Mouse (Mus musculus) hindbrain, embryonic 13.5 days (tissue): Measurements from ENCODE around the gene Mettl23. TPM values are rescaled to one million over a fixed set of nuclear protein-coding genes. Genes with fewer than 3 reads are reported as not detected.
"Not testable (repeated sequence)": the region's sequence is repeated elsewhere in the genome, so short reads cannot be mapped to it uniquely, and the experiment has no call there.

Experiments used
- ATAC-seq: fragments of 200-750 bp; cut with Nextera tagmentation; 2 replicates; pipeline ENCODE4 v1.8.0; 2017; ENCODE audit warnings: moderate TSS enrichment; ENCODE audit not compliant: low FRiP score
- H3K27ac ChIP-seq: fragments of 300-500 bp; sonication (generic); 2 replicates; pipeline ENCODE4 v1.5.1; 2015; ENCODE audit warnings: inconsistent platforms, mild to moderate bottlenecking, moderate library complexity
- H3K27me3 ChIP-seq: fragments of 300-500 bp; sonication (generic); 2 replicates; pipeline ENCODE4 v1.6.1; 2015; ENCODE audit warnings: mild to moderate bottlenecking, inconsistent platforms
- H3K36me3 ChIP-seq: fragments of 300-500 bp; sonication (generic); 2 replicates; pipeline ENCODE4 v1.6.1; 2015; ENCODE audit warnings: mild to moderate bottlenecking, inconsistent platforms
- H3K4me1 ChIP-seq: fragments of 300-500 bp; sonication (generic); replicated peaks from 2 replicates; pipeline ENCODE4 v1.6.1; 2015; ENCODE audit warnings: inconsistent platforms
- H3K4me2 ChIP-seq: fragments of 300-500 bp; sonication (generic); 2 replicates; pipeline ENCODE4 v1.6.1; 2015; ENCODE audit warnings: inconsistent platforms, mild to moderate bottlenecking, moderate library complexity
- H3K4me3 ChIP-seq: fragments of 300-500 bp; sonication (generic); 2 replicates; pipeline ENCODE4 v1.5.1; 2015; ENCODE audit warnings: mild to moderate bottlenecking, inconsistent platforms
- H3K9ac ChIP-seq: fragments of 300-500 bp; sonication (generic); 2 replicates; pipeline ENCODE4 v1.6.1; 2015; ENCODE audit warnings: mild to moderate bottlenecking, inconsistent platforms
- H3K9me3 ChIP-seq: fragments of 300-500 bp; sonication (generic); 2 replicates; pipeline ENCODE4 v1.6.1; 2016; ENCODE audit warnings: inconsistent platforms
- WGBS: fragments of 180-500 bp; shearing (Covaris S2); methylation state at CpG from one replicate; pipeline ENCODE4 v1.1.7; 2015; 5-methylcytosine and 5-hydroxymethylcytosine counted together
- polyA plus RNA-seq: library from polyadenylated mRNA; unstranded; fragments of >200 nt; fragmentation: Nextera tagmentation; extraction: Ambion mirVana; gene quantifications from 2 replicates; pipeline ENCODE4 v1.2.1, GENCODE M21; 2015

The Mettl23 gene
- polyA plus RNA-seq, 1 experiment from 2014 or later: 79.3 TPM

DNA sequence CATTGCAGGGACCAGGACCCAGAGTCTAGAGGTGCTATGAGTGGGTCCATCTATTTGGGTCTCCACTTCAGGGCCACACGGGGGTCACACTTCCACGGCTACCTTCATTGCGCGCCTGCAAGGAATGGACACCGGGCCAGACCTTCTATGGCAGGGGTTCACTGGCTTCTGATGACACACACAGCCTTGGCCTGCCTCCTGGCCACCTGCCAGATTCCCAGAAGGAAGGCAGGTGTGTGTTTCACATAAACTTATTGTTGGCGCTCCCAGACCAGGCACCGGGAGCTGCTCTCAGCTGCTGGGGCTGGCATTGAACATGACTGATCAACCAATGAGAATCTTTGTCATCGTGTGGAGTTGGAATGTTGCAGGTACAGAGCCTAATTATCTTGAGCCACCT, 35.4 kb downstream of the Mettl23 start:
- no peak overlapping the region for H3K4me3 ChIP-seq
- WGBS: 93% methylated on average over 8 of the region's 8 CpGs
- peaks cover 24% of the 10 kb centered on the region for H3K36me3 ChIP-seq
- H3K27ac ChIP-seq: no peak overlapping the region
- ATAC-seq: no peak
- no peak overlapping the region for H3K9ac ChIP-seq
- no peaks in the 10 kb centered on the region for H3K4me1 ChIP-seq
- no peaks in the 10 kb centered on the region for H3K9me3 ChIP-seq
- H3K27me3 ChIP-seq: no peaks in the 10 kb centered on the region
- no peak overlapping the region for H3K4me2 ChIP-seq

DNA sequence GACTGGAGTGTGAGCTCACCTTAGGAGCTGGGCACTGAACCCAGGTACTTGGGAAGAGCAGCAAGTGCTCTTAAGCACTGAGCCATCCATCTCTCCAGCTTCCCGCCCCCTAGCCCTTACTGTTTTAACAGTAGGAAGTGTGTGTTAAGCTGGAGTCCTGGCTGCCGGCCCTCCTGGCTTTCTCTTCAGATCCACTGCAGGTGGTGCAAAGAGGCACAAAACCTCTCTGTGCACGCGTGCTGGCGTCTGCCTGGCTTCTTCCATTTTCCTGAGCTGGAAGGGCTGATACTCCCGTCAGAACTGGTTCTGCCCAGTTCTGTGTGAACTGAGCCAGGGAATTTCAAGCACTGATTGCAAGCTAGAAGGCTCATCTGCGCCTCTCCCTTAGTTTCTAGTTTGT, 37.8 kb downstream of the Mettl23 start:
- WGBS: 66% methylated on average over 7 of the region's 7 CpGs
- Histone ChIP-seq H3K4me1 (peaks cover 4% of the 10 kb centered on the region), H3K36me3 (peaks cover 2% of the 10 kb centered on the region; the same call in 1 of the 2 replicates), H3K9ac (no peak overlapping the region), H3K27me3 (peaks cover 7% of the 10 kb centered on the region), H3K9me3 (no peaks in the 10 kb centered on the region), H3K4me2 (no peak overlapping the region), H3K27ac (no peak overlapping the region), H3K4me3 (no peak overlapping the region)
- no peak for ATAC-seq

DNA sequence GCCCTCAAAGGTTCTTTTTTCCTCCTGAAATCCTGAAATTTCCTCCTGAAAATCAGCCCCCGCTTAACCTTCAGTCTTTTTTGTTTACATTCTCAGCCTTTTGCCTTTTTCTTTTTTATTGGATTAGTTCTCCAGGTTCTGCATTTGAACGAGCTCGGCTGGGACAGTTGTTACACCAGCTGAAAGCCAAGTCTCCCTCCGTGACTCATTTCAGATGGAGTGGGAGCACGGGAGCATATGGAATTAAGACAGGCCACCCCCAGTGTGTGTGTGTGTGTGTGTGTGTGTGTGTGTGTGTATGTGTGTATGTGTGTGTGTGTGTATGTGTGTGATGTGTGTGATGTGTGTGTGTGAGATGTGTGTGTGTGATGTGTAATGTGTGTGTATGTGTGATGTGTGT, 38.4 kb downstream of the Mettl23 start:
- 81% methylated on average over 5 of the region's 5 CpGs for WGBS
- peaks cover 9% of the 10 kb centered on the region for H3K4me1 ChIP-seq
- no peak overlapping the region for H3K4me3 ChIP-seq
- no peak overlapping the region for H3K27ac ChIP-seq
- ATAC-seq: no peak
- peaks cover 12% of the 10 kb centered on the region for H3K27me3 ChIP-seq
- H3K4me2 ChIP-seq: no peak overlapping the region
- no peaks in the 10 kb centered on the region for H3K36me3 ChIP-seq
- H3K9me3 ChIP-seq: no peaks in the 10 kb centered on the region
- no peak overlapping the region for H3K9ac ChIP-seq

DNA sequence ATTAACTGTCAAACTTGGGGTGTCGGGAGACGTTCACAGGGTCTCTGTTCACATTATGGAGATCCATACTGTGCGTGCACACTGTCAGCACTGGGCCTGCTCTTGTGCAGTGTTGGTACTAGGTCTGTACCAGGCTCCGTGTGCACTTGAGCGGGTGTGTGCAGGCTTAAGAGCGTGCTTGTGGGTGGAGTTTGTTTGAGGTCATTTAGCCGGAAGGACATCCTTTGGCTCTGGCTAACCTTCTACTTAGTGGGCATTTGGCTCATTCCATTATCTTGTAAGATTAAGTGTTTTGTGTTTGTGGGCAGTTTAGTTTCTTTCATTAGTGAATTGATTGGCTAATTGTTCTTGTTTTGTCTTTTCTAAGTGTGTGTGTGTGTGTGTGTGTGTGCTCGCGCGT, 39.4 kb downstream of the Mettl23 start:
- 81% methylated on average over 10 of the region's 10 CpGs for WGBS
- no peak overlapping the region for H3K27ac ChIP-seq
- no peak overlapping the region for H3K4me2 ChIP-seq
- no peak for ATAC-seq
- no peak overlapping the region for H3K4me3 ChIP-seq
- no peak overlapping the region for H3K9ac ChIP-seq
- H3K36me3 ChIP-seq: no peaks in the 10 kb centered on the region
- H3K9me3 ChIP-seq: no peaks in the 10 kb centered on the region
- peaks cover 9% of the 10 kb centered on the region for H3K4me1 ChIP-seq
- peaks cover 20% of the 10 kb centered on the region for H3K27me3 ChIP-seq

DNA sequence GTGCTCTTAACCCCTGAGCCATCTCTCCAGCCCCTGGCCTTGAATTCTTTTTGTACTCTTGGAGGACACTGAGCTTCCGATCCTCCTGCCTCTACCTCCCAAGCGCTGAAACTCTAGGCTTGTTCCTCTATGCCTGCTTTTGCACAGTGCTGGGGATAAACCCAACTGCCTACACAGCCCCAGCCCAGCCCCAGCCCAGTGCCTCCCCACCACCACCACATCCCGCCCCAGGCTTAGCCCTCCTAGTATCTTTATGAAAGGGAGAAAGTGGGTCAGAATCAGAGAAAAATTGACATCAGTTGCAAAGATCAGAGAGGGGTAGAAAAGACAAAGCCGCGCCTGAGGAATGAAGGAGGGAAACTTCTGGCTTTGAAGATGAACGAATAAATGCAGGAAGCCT, 41.0 kb downstream of the Mettl23 start:
- Histone ChIP-seq H3K4me3 (no peak overlapping the region), H3K27me3 (peaks cover 26% of the 10 kb centered on the region), H3K27ac (no peak overlapping the region), H3K36me3 (no peaks in the 10 kb centered on the region), H3K4me2 (no peak overlapping the region), H3K4me1 (peaks cover 9% of the 10 kb centered on the region), H3K9ac (no peak overlapping the region), H3K9me3 (no peaks in the 10 kb centered on the region)
- WGBS: 83% methylated on average over 6 of the region's 6 CpGs
- ATAC-seq: no peak

DNA sequence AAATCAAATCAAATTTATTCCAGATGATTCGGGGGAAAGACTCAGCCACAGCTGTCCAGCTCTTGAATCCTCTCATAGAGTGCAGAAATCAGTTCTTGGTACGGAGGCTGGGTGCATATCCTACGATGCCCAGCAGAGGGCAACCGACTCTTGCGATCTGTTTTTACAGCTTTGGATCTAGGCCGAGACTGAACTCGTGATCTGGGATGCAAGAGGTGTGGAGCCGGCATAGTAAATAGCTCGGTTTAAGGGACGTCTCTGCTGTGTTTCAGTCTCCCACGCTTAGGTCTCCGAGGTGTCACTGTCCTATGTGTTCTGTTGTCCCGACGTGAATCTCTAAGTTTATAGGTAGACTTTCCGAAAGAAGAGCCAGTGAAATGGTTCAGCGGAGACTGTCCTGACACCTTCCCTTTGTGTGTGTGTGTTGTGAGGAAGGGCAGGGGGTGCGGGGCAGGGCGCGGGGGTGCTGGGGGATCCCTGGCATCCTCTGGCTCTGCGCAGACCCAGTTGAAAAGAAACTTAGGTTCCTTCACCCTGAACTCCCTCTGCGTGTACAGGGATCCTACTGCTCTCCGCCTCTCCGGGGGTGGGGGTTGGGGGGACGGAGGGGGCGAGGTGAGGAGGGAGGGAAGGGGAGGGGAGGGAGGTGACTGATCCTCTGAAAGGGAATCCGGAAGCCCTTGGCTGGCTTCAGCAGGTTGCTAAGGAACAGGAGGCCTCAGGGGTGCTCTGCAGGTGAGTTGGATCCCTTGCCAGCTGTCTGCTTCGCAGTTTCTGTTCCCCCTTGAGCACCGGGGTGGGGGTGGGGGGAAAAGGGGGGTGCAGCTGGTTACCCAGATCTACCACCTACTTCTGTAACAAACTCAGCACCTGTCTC, 42.4 kb downstream of the Mettl23 start:
- H3K4me3 ChIP-seq: peak overlapping the region; percentile 16
- H3K27ac ChIP-seq: no peak overlapping the region
- 0 out of 2 replicates have a peak, but pooled peaks have one; percentile 54 for ATAC-seq
- H3K4me1 ChIP-seq: peaks cover 9% of the 10 kb centered on the region
- 3% methylated on average over 27 of the region's 28 CpGs for WGBS
- H3K4me2 ChIP-seq: peak overlapping the region; percentile 43
- no peaks in the 10 kb centered on the region for H3K36me3 ChIP-seq
- no peaks in the 10 kb centered on the region for H3K9me3 ChIP-seq
- peak overlapping the region; percentile 53; the same call in 1 of the 2 replicates for H3K9ac ChIP-seq
- H3K27me3 ChIP-seq: peaks cover 28% of the 10 kb centered on the region

DNA sequence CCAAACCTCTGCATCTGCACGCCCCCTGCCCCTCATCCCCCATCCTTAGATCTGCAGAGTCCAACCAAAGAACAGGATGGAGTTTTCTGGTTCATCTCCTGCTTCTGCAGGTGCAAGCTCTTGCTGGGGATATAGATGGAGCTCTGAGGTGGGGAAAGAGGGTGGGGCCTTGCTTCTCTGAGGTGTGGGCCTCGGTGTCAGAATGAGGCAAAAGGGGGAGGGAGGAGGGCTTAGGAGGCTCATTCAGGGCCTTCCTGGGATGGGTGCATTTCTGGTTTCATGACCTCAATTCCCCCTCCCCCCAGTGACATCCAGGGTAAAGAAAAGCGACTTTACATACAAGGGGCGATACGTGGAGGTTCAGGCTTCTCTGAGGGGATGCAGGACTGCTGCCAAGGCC, 44.1 kb downstream of the Mettl23 start:
- no peak overlapping the region for H3K4me2 ChIP-seq
- no peak overlapping the region for H3K27ac ChIP-seq
- no peak overlapping the region for H3K4me3 ChIP-seq
- peaks cover 28% of the 10 kb centered on the region for H3K27me3 ChIP-seq
- H3K4me1 ChIP-seq: peaks cover 9% of the 10 kb centered on the region
- no peaks in the 10 kb centered on the region for H3K9me3 ChIP-seq
- no peak overlapping the region for H3K9ac ChIP-seq
- no peaks in the 10 kb centered on the region for H3K36me3 ChIP-seq
- ATAC-seq: no peak
- 63% methylated on average over 5 of the region's 5 CpGs for WGBS

DNA sequence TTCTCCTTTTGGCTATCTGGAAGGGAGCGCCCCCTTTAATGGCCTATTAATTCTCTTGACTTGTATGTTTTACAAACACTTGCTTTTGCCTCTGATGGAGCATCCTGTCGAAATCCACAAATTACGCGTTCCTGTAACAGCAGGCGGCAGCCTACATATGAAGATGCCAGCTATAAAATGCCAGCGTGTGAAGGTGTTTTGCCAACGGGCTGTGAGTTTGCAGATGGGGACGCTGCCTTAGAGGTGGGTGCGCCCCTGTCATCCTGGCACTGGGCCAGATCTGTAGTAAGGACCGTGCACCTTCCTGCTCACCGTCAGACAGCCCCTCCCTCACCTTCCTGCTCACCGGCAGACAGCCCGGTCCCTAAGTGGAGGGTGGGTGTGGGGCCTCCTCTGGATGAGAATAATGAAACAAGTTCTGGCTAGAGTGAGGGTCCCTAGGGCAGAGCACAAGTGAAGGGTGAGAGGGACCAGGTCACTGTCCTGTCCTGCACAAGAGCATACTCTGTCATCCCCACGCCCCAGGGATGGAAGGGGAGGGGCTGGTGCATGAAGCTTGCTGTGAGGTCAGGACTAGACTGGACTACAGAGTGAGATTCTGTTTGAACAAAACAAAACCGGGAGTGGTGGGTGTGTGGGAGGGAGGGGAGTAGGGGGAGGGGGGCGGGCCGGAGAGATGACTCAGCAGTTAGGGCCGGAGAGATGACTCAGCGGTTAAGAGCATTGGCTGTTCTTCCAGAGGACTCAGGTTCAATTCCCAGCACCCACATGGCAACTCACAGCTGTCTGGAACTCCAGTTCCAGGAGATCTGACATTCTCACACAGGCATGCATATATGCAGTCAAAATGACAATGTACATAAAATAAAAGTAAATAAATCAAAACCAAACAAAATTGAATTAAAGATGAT, 50.7 kb downstream of the Mettl23 start:
- Histone ChIP-seq H3K36me3 (no peaks in the 10 kb centered on the region), H3K4me3 (no peak overlapping the region), H3K9me3 (no peaks in the 10 kb centered on the region), H3K4me1 (0 out of 2 replicates have a peak, but pooled peaks cover 7% of the 10 kb centered on the region), H3K4me2 (no peak overlapping the region), H3K27me3 (peaks cover 4% of the 10 kb centered on the region; the same call in 1 of the 2 replicates), H3K27ac (0 out of 2 replicates have a peak overlapping the region, but pooled peaks have one; percentile 13), H3K9ac (no peak overlapping the region)
- 70% methylated on average over 19 of the region's 19 CpGs for WGBS
- no peak for ATAC-seq

DNA sequence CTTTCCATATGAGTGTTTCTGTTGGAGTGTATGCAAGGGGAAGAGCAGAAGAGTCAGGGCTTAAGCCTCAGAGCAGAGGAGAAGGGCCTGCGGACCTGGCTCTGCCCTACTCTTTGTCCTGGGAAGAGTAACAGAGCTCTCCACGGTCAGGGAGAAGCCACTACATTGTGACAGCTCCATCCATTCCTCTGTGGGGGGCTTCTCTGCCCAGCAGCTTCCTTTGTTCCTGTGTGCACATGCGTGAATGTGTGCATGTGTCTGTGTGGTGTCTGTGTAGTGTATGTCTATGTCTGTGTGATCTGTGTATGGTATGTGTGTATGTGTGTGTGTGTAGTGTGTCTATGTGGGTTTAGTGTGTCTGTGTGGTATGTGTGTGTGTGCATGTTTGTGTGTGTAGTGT, 52.3 kb downstream of the Mettl23 start:
- H3K4me1 ChIP-seq: 0 out of 2 replicates have a peak, but pooled peaks cover 7% of the 10 kb centered on the region
- H3K4me2 ChIP-seq: no peak overlapping the region
- H3K27ac ChIP-seq: no peak overlapping the region
- WGBS: 44% methylated on average over 3 of the region's 3 CpGs
- no peak for ATAC-seq
- H3K36me3 ChIP-seq: no peaks in the 10 kb centered on the region
- no peaks in the 10 kb centered on the region for H3K9me3 ChIP-seq
- H3K4me3 ChIP-seq: no peak overlapping the region
- no peak overlapping the region for H3K9ac ChIP-seq
- H3K27me3 ChIP-seq: no peaks in the 10 kb centered on the region

DNA sequence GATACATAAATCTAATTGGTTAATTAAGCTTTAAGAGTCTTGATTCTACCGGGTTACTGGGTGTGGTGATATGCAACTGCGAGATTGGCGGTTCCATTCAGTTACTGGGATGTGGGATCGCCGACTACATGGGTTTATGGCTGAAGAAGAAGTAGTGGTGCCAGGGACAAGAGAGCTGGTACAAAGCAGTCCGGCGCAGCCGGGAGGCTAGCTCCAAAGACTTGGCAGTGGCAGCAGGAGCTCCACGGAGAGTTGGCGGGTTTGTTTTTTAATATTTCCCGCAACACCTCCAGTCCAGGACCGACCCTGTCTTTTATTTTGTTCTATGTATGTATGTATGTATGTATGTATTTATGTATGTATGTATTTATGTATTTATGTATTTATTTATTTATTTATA, 56.2 kb downstream of the Mettl23 start:
- H3K27ac ChIP-seq: no peak overlapping the region
- no peak for ATAC-seq
- 91% methylated on average over 12 of the region's 12 CpGs for WGBS
- peaks cover 13% of the 10 kb centered on the region for H3K27me3 ChIP-seq
- H3K4me3 ChIP-seq: no peak overlapping the region
- H3K9me3 ChIP-seq: no peaks in the 10 kb centered on the region
- no peaks in the 10 kb centered on the region for H3K36me3 ChIP-seq
- H3K4me1 ChIP-seq: no peaks in the 10 kb centered on the region
- no peak overlapping the region for H3K4me2 ChIP-seq
- H3K9ac ChIP-seq: no peak overlapping the region

DNA sequence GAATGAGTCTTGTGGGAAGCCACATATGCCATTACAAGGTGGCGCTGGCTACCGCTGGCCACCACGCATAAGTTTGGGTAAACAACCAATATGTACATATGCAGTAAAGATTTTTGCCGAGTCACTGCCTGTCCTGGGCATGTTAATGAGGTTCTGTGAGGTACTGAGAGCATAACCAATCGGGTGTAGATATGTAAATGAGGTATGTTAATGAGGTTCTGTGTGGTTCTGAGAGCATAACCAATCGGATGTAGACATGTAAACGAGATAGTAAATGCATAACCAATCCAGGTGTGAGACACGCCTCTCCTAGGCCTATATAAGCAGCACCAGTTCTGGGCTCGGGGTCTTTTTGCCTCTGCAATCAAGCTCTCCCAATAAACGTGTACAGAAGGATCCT, 59.5 kb downstream of the Mettl23 start:
- not testable (repeated sequence) for H3K9me3 ChIP-seq, H3K36me3 ChIP-seq, H3K4me2 ChIP-seq, H3K4me3 ChIP-seq, H3K27ac ChIP-seq, ATAC-seq, H3K9ac ChIP-seq
- 84% methylated on average over 10 of the region's 10 CpGs for WGBS
- Histone ChIP-seq H3K27me3 (peaks cover 32% of the 10 kb centered on the region), H3K4me1 (peaks cover 13% of the 10 kb centered on the region)
